Mouse (Mus musculus) small intestine, adult 2 months (tissue): ENCODE measurements at regions not wholly inside any gene's neighbourhood (a gene's known extent, or its start where the extent isn't known, plus 50 kb on each side); places are given as distances from the start of the nearest gene placed in this dataset.

ENCODE experiments used
- CTCF ChIP-seq: fragments of 200-500 bp; IDR thresholded peaks from 2 replicates; pipeline ENCODE4 v1.5.1; 2012; ENCODE audit warnings: low read depth, mild to moderate bottlenecking, control low read depth, inconsistent platforms, low read length, moderate library complexity, mixed read lengths; ENCODE audit not compliant: insufficient replicate concordance, insufficient read length; ENCODE audit errors: extremely low read depth
- POLR2A ChIP-seq: fragments of 200-500 bp; IDR thresholded peaks from 2 replicates; pipeline ENCODE4 v1.6.1; 2012; ENCODE audit warnings: low read depth, mild to moderate bottlenecking, control low read depth, inconsistent platforms, low read length, moderate library complexity

GRCm38 (mm10) chr4:98243941-98244929 lies 138.9 kb downstream of the Tm2d1 start:
- TF ChIP-seq CTCF (no peak), POLR2A (no peak)
